In genomic region chr12:75656580-75656979, GRCm38 (mm10) we compare ENCODE assay signal across 7 mouse cellular contexts. TPM values are rescaled to one million over a fixed set of nuclear protein-coding genes. Genes with fewer than 3 reads are reported as not detected.
DNase-seq lines count a peak whose midpoint lies in the region; ATAC-seq lines count a peak whose summit lies in the region.

No protein-coding gene starts in this region.

- peak; percentile 25 for DNase-seq in left cerebral cortex, adult 11 months (ENCODE audit: low spot score)
- DNase-seq in left cerebral cortex, adult 8-10 months (ENCODE audit: low spot score in 2 of 2), result no peak
- peak; percentile 23 for DNase-seq in T-cell, adult 2 months (ENCODE audit: low spot score)
- DNase-seq in cerebellum, postnatal 25 days, result peak; percentile 48 to 69
- peak; percentile 56 to 68 for DNase-seq in kidney, postnatal 25 days
- peak; percentile 51 for DNase-seq in lung, postnatal 36 days

- ATAC-seq in granulocyte monocyte progenitor cell, adult 5-6 weeks (replicated peaks; ENCODE audit: poor library complexity, severe bottlenecking), result no peak

RNA-seq across cellular contexts. Expression of gene Wdr89, which starts 12.8 kb away (rescaled TPM):
- 1 to 10 TPM; 2.6 to 4.1 (median 3.5) TPM for total RNA-seq in left cerebral cortex, adult 8-10 months (2022)
- total RNA-seq in granulocyte monocyte progenitor cell, adult 5-6 weeks (2014; fragmentation: Nextera tagmentation), result 12.7 and 16.5 TPM in 2 replicates
- total RNA-seq in granulocyte monocyte progenitor cell, adult 5-6 weeks (2017), result 22.5 and 38.8 TPM in 2 replicates

Comparison
In these comparisons a context has a peak if more than half of its experiments do, and no peak if none do; other contexts are left out.
1. DNase-seq: peak in left cerebral cortex, adult 11 months (single experiment), T-cell, adult 2 months (single experiment), cerebellum, postnatal 25 days (2 of 2), kidney, postnatal 25 days (2 of 2) and lung, postnatal 36 days (single experiment); none in left cerebral cortex, adult 8-10 months (0 of 2).